Mouse (Mus musculus): ENCODE measurements around the gene Tlcd1. TPM values are rescaled to one million over a fixed set of nuclear protein-coding genes. Genes with fewer than 3 reads are reported as not detected.

The Tlcd1 gene
- polyA plus RNA-seq, 2 experiments = 44.9 to 69.6 TPM

DNA sequence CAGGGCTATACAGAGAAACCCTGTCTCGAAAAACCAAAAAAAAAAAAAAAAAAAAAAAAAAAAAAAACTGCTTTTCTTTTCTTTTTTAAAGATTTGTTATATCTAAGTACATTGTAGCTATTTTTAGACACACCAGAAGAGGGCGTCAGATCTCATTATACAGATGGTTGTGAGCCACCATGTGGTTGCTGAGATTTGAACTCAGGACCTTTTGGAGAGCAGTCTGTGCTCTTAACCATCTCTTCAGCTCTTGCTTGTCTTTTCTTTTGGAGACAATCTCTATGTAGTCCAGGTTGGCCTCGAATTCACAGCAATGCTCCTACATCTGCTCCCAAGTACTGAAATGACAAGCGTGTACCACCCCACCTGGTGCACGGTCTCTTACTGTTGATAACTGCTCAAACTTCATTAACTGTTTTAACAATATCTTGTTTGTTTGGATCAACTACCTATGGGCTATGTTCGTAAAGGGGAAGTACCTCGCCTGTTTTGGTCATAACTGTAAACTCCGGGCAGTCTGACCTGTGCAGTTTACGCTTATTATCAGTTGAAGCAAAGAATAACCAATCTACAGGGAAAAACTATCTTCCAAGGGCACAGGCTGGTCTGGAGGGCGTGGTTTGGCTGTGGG, 625 bp upstream of the Tlcd1 start:
- Histone ChIP-seq H3K4me2 (ENCODE audit: low read depth) (peak overlapping the region; percentile 99), H3K36me3 (replicated peaks; ENCODE audit: control insufficient read depth, insufficient read depth, low read depth) (peaks cover 17% of the 10 kb centered on the region), H3K27ac (peak overlapping the region; percentile 96), H3K4me3 (ENCODE audit: insufficient read depth in 1 of 2, low read depth in 2 of 2, low read length in 2 of 2) (peak overlapping the region; percentile 33 to 86), H3K9me3 (ENCODE audit: control insufficient read depth, low read length) (no peaks in the 10 kb centered on the region), H3K4me1 (replicated peaks; ENCODE audit: control insufficient read depth in 2 of 2, insufficient read depth in 2 of 2, low read length in 1 of 2) (peaks cover 16 to 23% of the 10 kb centered on the region in 2 experiments), H3K9ac (replicated peaks) (peak overlapping the region; percentile 99), H3K27me3 (ENCODE audit: control insufficient read depth, insufficient read depth, low read length) (no peaks in the 10 kb centered on the region)
- peak in 2 of 3 experiments; percentile 93 to 95 for DNase-seq (ENCODE audit: low read depth in 3 of 3, low spot score in 3 of 3)
- 1% methylated on average over 9 of the region's 10 CpGs for WGBS (ENCODE audit: insufficient replicate concordance)
- peak; percentile 0 for ATAC-seq (ENCODE audit: insufficient read depth)
- peak; percentile 23; the same call in 1 of the 2 replicates for TF ChIP-seq CTCF (IDR thresholded peaks at IDR 0.05; ENCODE audit: low read depth)
- peak; percentile 49 for TF ChIP-seq EP300 (IDR thresholded peaks at IDR 0.05; ENCODE audit: low read depth)

DNA sequence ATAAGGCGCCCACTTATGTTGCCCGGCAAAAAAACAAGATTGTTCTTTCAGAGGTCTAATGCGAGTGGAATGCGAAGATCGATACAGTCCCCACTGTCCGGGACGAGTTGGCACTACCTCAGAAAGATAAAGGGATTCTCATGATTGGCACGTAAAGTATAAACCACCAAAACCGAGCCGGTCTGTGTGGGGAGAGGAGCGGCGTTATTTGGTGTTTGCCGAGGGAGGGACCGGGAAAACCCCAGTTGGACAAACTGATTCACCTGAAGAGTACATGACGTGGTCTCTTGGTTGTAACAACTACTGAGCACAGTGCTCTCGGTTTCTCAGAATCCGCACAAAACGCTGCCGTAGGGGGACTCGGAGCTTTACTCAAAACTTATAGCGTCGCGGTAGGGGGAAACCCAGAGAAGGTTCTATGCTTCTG, 407 bp downstream of the Tlcd1 start:
- under 1% methylated on average over 23 of the region's 23 CpGs for whole genome bisulfite sequencing (ENCODE audit: insufficient replicate concordance)
- TF ChIP-seq CTCF (IDR thresholded peaks at IDR 0.05; ENCODE audit: low read depth) = no peak
- no peak for TF ChIP-seq EP300 (IDR thresholded peaks at IDR 0.05; ENCODE audit: low read depth)
- DNase-seq (ENCODE audit: low read depth in 3 of 3, low spot score in 3 of 3) (peak in 1 of 3 experiments; percentile 70), ATAC-seq (ENCODE audit: insufficient read depth) (no peak)
- Histone ChIP-seq H3K36me3 (replicated peaks; ENCODE audit: control insufficient read depth, insufficient read depth, low read depth) (peaks cover 27% of the 10 kb centered on the region), H3K9ac (replicated peaks) (peak overlapping the region; percentile 99), H3K27me3 (ENCODE audit: control insufficient read depth, insufficient read depth, low read length) (no peaks in the 10 kb centered on the region), H3K4me3 (ENCODE audit: insufficient read depth in 1 of 2, low read depth in 2 of 2, low read length in 2 of 2) (peak overlapping the region; percentile 86 to 90), H3K27ac (peak overlapping the region; percentile 96), H3K9me3 (ENCODE audit: control insufficient read depth, low read length) (no peaks in the 10 kb centered on the region), H3K4me2 (ENCODE audit: low read depth) (peak overlapping the region; percentile 99), H3K4me1 (replicated peaks; ENCODE audit: control insufficient read depth in 2 of 2, insufficient read depth in 2 of 2, low read length in 1 of 2) (peaks cover 20 to 26% of the 10 kb centered on the region in 2 experiments)

GRCm38 (mm10) chr11:78177437-78177836, 926 bp downstream of the Tlcd1 start:
- Histone ChIP-seq H3K27me3 (ENCODE audit: control insufficient read depth, insufficient read depth, low read length) (no peaks in the 10 kb centered on the region), H3K4me1 (replicated peaks; ENCODE audit: control insufficient read depth in 2 of 2, insufficient read depth in 2 of 2, low read length in 1 of 2) (peaks cover 21 to 28% of the 10 kb centered on the region in 2 experiments), H3K4me2 (ENCODE audit: low read depth) (peak overlapping the region; percentile 99), H3K36me3 (replicated peaks; ENCODE audit: control insufficient read depth, insufficient read depth, low read depth) (peaks cover 33% of the 10 kb centered on the region), H3K9me3 (ENCODE audit: control insufficient read depth, low read length) (no peaks in the 10 kb centered on the region), H3K9ac (replicated peaks) (peak overlapping the region; percentile 99), H3K27ac (peak overlapping the region; percentile 96), H3K4me3 (ENCODE audit: insufficient read depth in 1 of 2, low read depth in 2 of 2, low read length in 2 of 2) (peak overlapping the region; percentile 86 to 90)
- DNase-seq (ENCODE audit: low read depth in 3 of 3, low spot score in 3 of 3) (peak in 2 of 3 experiments; percentile 64 to 70), ATAC-seq (ENCODE audit: insufficient read depth) (peak; percentile 21)
- TF ChIP-seq CTCF (IDR thresholded peaks at IDR 0.05; ENCODE audit: low read depth) (no peak), EP300 (IDR thresholded peaks at IDR 0.05; ENCODE audit: low read depth) (peak; percentile 22; the same call in 1 of the 2 replicates)
- WGBS (ENCODE audit: insufficient replicate concordance) = 0% methylated on average over 10 of the region's 10 CpGs

GRCm38 (mm10) chr11:78177903-78178858, 1.7 kb downstream of the Tlcd1 start:
- H3K4me1 ChIP-seq (replicated peaks; ENCODE audit: control insufficient read depth in 2 of 2, insufficient read depth in 2 of 2, low read length in 1 of 2) = peaks cover 21 to 28% of the 10 kb centered on the region in 2 experiments
- peak overlapping the region; percentile 99 for H3K9ac ChIP-seq (replicated peaks)
- under 1% methylated on average over 82 of the region's 84 CpGs for whole genome bisulfite sequencing (ENCODE audit: insufficient replicate concordance)
- peak; percentile 87 to 93 (median 91) for DNase-seq (ENCODE audit: low read depth in 3 of 3, low spot score in 3 of 3)
- H3K36me3 ChIP-seq (replicated peaks; ENCODE audit: control insufficient read depth, insufficient read depth, low read depth) = peaks cover 34% of the 10 kb centered on the region
- peak overlapping the region; percentile 99 for H3K4me2 ChIP-seq (ENCODE audit: low read depth)
- H3K27ac ChIP-seq = peak overlapping the region; percentile 96
- no peaks in the 10 kb centered on the region for H3K9me3 ChIP-seq (ENCODE audit: control insufficient read depth, low read length)
- ATAC-seq (ENCODE audit: insufficient read depth) = peak; percentile 77
- peak overlapping the region; percentile 86 to 90 for H3K4me3 ChIP-seq (ENCODE audit: insufficient read depth in 1 of 2, low read depth in 2 of 2, low read length in 2 of 2)
- TF ChIP-seq EP300 (IDR thresholded peaks at IDR 0.05; ENCODE audit: low read depth) (no peak; the same call in 1 of the 2 replicates), CTCF (IDR thresholded peaks at IDR 0.05; ENCODE audit: low read depth) (peak; percentile 99)
- H3K27me3 ChIP-seq (ENCODE audit: control insufficient read depth, insufficient read depth, low read length) = no peaks in the 10 kb centered on the region

Data from liver, embryonic 14.5 days (tissue).